Mouse (Mus musculus): Measurements from ENCODE around the gene Zscan10. TPM values are rescaled to one million over a fixed set of nuclear protein-coding genes. Genes with fewer than 3 reads are reported as not detected.

The Zscan10 gene
- polyA plus RNA-seq, 1 experiment from 2014 or later, result 0.42 TPM

DNA sequence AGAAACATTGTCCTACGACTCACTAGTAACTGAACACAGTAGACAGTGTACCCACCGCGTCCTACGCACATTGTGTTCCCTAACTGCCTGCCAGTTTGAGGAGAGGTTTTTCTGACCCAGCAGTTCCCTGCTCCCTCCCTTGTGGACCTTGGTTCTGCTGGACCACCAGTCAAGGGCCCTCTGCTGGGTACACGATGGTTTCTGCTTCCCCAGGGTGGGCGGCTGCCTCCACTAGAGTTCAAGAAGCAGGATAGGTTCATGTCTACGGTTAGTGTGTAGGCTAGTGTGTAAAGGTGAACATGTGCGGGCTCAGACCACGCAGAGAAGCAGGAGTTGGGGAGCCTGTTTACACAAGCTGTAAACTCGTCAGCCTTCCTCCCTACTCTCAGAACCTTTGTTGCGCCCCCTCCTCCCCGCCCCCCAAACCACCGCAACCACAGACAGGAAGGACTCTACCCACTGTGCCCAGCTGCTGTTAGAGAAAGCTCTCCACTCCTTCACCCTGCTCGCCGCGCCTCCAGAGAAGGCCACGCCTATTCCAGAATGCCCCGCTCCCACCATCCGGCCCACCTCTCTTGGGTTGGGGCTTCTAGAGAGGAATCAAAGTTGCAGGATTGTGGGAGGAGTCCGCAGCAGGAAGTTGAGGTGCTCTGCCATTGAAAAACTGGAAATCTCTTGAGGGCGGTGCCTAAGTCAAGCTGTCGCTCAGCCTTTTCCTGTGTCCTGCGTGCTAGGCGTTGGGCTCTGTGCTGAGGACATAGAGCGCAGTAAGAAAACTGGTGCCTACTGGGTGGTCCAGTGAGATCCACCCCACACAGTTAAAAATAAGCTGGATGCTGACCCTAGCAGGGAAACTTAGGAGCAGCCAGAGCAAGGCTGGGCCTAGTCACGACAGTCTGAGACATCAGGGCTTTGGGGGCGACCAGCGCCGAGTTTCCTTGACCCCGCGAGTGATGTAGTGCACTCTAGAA lies 1.8 kb upstream of the Zscan10 start, which contains the start of gene Zfp13:
Gene Zfp13 (minus strand): TSS at position 906 of the 971 bp plus-strand sequence.
- no peaks in the 10 kb centered on the region for H3K36me3 ChIP-seq (replicated peaks)
- no peaks in the 10 kb centered on the region for H3K9me3 ChIP-seq
- H3K4me3 ChIP-seq, result peak within 1 kb of the TSS; percentile 55
- peaks cover 47% of the 10 kb centered on the region for H3K4me1 ChIP-seq
- H3K27ac ChIP-seq, result peak within 1 kb of the TSS; percentile 84
- peak; percentile 89 for DNase-seq (ENCODE audit: extremely low spot score, low spot score)
- WGBS, result 9% methylated on average over 31 of the region's 31 CpGs
- no peaks in the 10 kb centered on the region for H3K27me3 ChIP-seq (ENCODE audit: poor library complexity, severe bottlenecking)

DNA sequence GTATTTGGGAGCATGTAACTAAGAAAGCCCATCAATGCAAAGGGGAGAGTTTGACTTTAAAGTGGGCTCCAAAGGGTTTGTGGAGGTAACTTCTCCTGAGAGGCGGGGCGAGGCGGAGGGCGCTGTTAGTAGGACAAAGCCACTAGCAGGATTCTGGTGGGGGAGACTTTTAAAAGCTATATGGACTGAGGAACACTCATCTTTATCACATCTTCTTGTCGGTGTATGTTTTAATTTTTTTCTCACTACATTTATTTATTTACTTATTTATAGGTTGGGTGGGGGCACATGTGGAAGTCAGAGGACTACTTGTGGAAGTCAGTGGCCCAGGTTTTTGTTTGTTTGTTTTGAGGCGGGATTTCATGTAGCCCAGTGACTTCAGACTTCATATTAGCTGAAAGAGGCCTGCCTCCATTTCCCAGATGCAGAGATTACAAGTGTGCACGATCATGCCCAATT lies 1.0 kb upstream of the Zscan10 start:
- WGBS, result 40% methylated on average over 7 of the region's 7 CpGs
- DNase-seq (ENCODE audit: extremely low spot score, low spot score), result no peak
- peak overlapping the region; percentile 84 for H3K27ac ChIP-seq
- no peaks in the 10 kb centered on the region for H3K36me3 ChIP-seq (replicated peaks)
- H3K4me3 ChIP-seq, result peak overlapping the region; percentile 55
- no peaks in the 10 kb centered on the region for H3K27me3 ChIP-seq (ENCODE audit: poor library complexity, severe bottlenecking)
- H3K9me3 ChIP-seq, result no peaks in the 10 kb centered on the region
- H3K4me1 ChIP-seq, result peaks cover 47% of the 10 kb centered on the region

DNA sequence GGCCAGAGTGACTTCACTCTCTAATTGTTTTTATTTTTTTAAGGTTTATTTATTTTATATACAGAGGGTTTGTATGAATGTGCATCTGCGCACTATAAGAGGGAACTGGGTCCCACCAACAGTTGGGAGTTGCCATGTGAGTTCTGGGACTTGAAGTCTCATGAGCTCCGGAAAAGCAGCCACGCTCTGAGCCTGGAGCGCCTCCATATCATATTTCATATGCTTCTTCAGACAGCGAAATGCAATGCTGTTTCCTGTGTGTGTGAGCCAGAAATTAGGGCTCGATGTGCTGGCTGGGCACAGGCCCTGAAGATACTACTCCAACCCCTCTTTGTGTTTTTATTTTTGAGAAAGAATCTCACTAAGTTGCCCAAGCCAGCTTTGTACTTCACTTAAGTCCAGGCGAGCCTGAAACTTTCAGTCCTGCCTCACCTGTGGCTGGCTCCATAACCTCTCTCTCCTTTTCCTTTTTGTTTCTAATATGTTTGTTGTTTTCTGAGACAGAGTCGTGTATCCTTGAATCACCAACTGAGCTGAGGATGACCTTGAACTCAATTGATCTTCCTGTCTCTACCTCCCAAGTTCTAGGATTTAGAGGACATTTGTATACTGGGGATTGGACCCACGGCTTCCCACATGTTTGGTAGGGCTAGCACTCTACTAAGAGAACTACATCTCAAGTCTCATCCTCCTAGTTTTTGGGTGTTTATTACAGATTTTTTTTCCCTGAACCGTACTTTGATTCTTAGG lies 1.4 kb downstream of the Zscan10 start:
- Histone ChIP-seq H3K27me3 (ENCODE audit: poor library complexity, severe bottlenecking) (no peaks in the 10 kb centered on the region), H3K9me3 (no peaks in the 10 kb centered on the region), H3K36me3 (replicated peaks) (no peaks in the 10 kb centered on the region), H3K4me3 (no peak overlapping the region), H3K27ac (no peak overlapping the region), H3K4me1 (peaks cover 47% of the 10 kb centered on the region)
- WGBS, result 41% methylated on average over 10 of the region's 10 CpGs
- DNase-seq (ENCODE audit: extremely low spot score, low spot score), result no peak

DNA sequence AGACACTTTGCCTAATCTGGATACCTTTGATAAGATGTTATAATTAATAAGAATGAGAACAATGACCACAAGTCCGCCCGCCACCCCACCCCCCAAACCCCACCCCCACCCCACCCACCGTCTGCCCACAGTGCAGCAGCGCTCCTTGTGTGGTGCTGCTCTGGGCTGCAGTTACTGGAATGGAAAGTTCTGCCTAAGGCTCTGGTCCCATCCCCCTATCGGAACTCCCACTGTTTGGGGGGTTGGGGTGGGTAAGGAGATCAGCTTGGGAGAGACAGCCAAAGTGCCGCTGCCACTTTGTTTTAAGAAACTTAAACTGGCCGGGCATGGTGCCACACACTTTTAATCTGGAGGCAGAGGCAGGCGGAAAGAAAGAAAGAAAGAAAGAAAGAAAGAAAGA lies 2.4 kb downstream of the Zscan10 start:
- no peak for DNase-seq (ENCODE audit: extremely low spot score, low spot score)
- no peaks in the 10 kb centered on the region for H3K36me3 ChIP-seq (replicated peaks)
- no peaks in the 10 kb centered on the region for H3K9me3 ChIP-seq
- H3K27ac ChIP-seq, result no peak overlapping the region
- H3K27me3 ChIP-seq (ENCODE audit: poor library complexity, severe bottlenecking), result no peaks in the 10 kb centered on the region
- peaks cover 47% of the 10 kb centered on the region for H3K4me1 ChIP-seq
- WGBS, result 19% methylated on average over 8 of the region's 8 CpGs
- no peak overlapping the region for H3K4me3 ChIP-seq

DNA sequence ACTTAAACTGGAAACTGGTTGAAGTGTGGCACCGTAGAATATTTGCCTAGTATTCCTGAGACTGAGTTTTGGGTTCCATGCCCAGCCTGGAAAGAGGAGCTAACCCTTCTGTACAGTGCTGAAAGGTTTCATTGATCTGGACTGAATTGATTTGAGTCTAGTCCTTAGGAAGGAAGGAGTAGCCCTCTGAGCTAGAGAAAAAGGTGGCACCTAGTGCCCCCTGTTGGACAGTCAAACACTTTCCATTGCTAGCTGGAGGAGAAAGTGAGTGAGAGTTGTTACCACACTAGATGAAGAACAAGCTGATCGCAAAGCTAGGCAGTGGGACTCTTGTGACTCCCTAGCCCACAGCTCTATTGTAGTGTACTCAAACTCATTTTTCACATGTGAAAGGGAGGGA lies 2.9 kb downstream of the Zscan10 start:
- peak; percentile 27 for DNase-seq (ENCODE audit: extremely low spot score, low spot score)
- no peak overlapping the region for H3K27ac ChIP-seq
- no peaks in the 10 kb centered on the region for H3K27me3 ChIP-seq (ENCODE audit: poor library complexity, severe bottlenecking)
- no peaks in the 10 kb centered on the region for H3K9me3 ChIP-seq
- H3K4me1 ChIP-seq, result peaks cover 42% of the 10 kb centered on the region
- H3K4me3 ChIP-seq, result no peak overlapping the region
- 55% methylated on average over 2 of the region's 2 CpGs for WGBS
- no peaks in the 10 kb centered on the region for H3K36me3 ChIP-seq (replicated peaks)

DNA sequence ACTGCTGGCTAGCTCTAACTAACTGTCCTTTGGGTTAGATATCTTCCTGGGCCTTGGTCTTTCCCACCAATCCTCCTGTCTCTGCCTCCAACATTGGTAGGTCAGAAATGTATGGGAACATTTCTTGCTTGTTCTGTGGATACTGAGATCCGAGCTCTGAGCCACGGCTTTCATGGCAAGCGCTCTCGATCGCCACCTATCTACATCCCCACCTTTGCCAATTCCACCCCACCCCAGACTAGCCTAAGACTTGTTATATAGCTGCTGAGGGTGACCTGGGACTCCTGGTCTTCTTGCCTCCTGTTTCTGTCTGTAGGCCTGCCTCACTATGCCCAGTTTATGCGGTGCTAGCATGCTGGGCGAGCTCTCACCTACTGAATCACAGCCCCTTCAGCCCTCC lies 3.7 kb downstream of the Zscan10 start:
- WGBS, result 77% methylated on average over 7 of the region's 7 CpGs
- H3K36me3 ChIP-seq (replicated peaks), result no peaks in the 10 kb centered on the region
- peaks cover 34% of the 10 kb centered on the region for H3K4me1 ChIP-seq
- no peak overlapping the region for H3K4me3 ChIP-seq
- DNase-seq (ENCODE audit: extremely low spot score, low spot score), result no peak
- no peak overlapping the region for H3K27ac ChIP-seq
- H3K27me3 ChIP-seq (ENCODE audit: poor library complexity, severe bottlenecking), result no peaks in the 10 kb centered on the region
- no peaks in the 10 kb centered on the region for H3K9me3 ChIP-seq

DNA sequence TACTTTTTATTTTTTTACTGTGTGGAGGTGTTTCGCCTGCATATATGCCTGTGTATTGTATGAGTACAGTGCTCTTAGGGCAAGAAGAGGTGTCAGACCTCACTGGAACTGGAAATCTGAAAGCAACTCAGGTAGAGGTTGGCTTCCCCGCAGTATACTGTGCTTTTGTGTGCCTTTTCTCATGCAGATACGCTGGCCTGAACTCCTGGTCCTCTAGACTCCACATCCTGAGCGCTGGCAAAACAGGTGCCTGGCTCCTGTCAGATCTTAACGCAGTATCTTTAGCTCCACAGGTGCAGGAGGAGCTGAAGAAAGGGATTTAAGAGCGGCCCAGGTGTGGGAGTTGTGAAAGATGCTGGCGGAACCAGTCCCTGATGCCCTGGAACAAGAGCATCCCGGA lies 4.6 kb downstream of the Zscan10 start:
- no peaks in the 10 kb centered on the region for H3K9me3 ChIP-seq
- 87% methylated on average over 8 of the region's 8 CpGs for WGBS
- H3K27ac ChIP-seq, result no peak overlapping the region
- no peaks in the 10 kb centered on the region for H3K36me3 ChIP-seq (replicated peaks)
- no peak overlapping the region for H3K4me3 ChIP-seq
- no peak for DNase-seq (ENCODE audit: extremely low spot score, low spot score)
- peaks cover 27% of the 10 kb centered on the region for H3K4me1 ChIP-seq
- no peaks in the 10 kb centered on the region for H3K27me3 ChIP-seq (ENCODE audit: poor library complexity, severe bottlenecking)

DNA sequence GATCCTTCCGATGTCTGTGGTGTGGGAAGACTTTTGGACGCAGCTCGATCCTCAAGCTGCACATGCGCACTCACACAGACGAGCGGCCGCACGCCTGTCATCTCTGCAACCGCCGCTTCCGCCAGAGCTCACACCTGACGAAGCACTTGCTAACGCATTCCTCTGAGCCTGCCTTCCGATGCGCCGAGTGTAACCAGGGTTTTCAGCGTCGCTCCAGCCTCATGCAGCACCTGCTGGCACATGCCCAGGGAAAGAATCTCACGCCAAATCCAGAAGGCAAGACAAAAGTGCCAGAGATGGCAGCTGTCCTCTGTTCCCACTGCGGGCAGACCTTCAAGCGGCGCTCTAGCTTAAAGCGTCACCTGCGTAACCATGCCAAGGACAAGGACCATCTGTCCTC lies 9.0 kb downstream of the Zscan10 start:
- 94% methylated on average over 24 of the region's 24 CpGs for WGBS

DNA sequence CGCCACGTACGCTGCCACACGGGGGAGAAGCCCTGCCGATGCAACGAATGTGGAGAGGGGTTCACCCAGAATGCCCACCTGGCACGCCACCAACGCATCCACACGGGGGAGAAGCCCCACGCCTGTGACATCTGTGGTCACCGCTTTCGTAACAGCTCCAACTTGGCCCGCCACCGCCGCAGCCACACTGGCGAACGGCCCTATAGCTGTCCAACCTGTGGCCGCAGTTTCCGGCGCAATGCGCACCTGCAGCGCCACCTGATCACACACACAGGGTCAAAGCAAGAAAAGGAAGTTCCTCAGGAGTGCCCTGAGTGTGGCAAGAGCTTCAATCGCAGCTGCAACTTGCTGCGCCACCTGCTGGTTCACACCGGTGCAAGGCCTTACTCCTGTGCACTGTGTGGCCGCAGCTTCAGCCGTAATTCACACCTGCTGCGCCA lies 9.7 kb downstream of the Zscan10 start:
- Histone ChIP-seq H3K4me3 (no peak overlapping the region), H3K27ac (no peak overlapping the region), H3K36me3 (replicated peaks) (no peaks in the 10 kb centered on the region), H3K9me3 (no peaks in the 10 kb centered on the region), H3K4me1 (no peaks in the 10 kb centered on the region), H3K27me3 (ENCODE audit: poor library complexity, severe bottlenecking) (no peaks in the 10 kb centered on the region)
- 91% methylated on average over 28 of the region's 28 CpGs for WGBS
- no peak for DNase-seq (ENCODE audit: extremely low spot score, low spot score)

More for the DNA sequence above, 9.0 kb downstream of the Zscan10 start:
- no peak for DNase-seq (ENCODE audit: extremely low spot score, low spot score)
- Histone ChIP-seq H3K4me3 (no peak overlapping the region), H3K27me3 (ENCODE audit: poor library complexity, severe bottlenecking) (no peaks in the 10 kb centered on the region), H3K27ac (no peak overlapping the region), H3K4me1 (no peaks in the 10 kb centered on the region), H3K36me3 (replicated peaks) (no peaks in the 10 kb centered on the region), H3K9me3 (no peaks in the 10 kb centered on the region)

DNA sequence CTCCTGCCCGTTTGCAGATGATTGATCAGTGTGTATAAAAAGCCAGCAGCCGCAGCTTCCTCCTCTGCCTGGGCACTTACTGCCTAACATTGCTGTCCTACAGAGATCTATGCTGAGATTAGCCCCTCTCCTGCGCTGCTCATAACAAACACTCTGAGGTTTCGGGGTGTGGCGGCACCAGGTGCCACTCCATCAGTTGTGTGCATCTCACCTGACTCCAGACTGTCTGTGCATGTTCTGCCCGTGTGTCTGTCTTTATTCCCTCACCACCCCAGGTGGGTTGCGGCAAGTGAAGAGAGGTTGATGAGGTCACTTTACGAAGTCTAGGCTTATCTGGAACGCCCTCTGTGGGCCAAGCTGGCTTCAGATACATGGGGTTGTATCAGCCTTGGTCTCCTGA lies 16.4 kb downstream of the Zscan10 start:
- Histone ChIP-seq H3K27me3 (ENCODE audit: poor library complexity, severe bottlenecking) (peaks cover 5% of the 10 kb centered on the region; the same call in 1 of the 2 replicates), H3K4me3 (no peak overlapping the region), H3K9me3 (no peaks in the 10 kb centered on the region), H3K4me1 (no peaks in the 10 kb centered on the region), H3K36me3 (replicated peaks) (no peaks in the 10 kb centered on the region), H3K27ac (no peak overlapping the region)
- DNase-seq (ENCODE audit: extremely low spot score, low spot score), result no peak
- WGBS, result 64% methylated on average over 9 of the region's 9 CpGs

DNA sequence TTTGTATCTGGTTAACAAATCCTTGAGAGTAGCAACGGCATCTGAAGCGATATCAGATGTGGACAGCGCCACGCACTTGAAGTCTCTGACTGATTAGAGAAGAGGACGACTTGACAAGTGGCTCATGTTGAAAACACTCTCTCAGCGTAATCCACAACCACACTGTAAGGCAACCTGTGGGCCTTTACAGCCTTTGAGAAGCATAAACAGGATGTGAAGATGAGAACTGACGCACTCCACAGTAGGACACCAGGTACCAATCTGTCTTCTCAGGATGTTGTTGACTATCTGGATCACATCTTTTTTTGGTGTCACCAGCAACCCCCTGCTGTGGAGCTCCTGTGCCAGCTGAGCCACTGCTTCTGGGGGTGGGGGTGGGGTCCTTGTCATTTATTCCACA lies 19.7 kb downstream of the Zscan10 start:
- H3K4me1 ChIP-seq, result no peaks in the 10 kb centered on the region
- no peaks in the 10 kb centered on the region for H3K36me3 ChIP-seq (replicated peaks)
- H3K27me3 ChIP-seq (ENCODE audit: poor library complexity, severe bottlenecking), result peaks cover 5% of the 10 kb centered on the region; the same call in 1 of the 2 replicates
- no peak overlapping the region for H3K4me3 ChIP-seq
- no peak overlapping the region for H3K27ac ChIP-seq
- H3K9me3 ChIP-seq, result no peaks in the 10 kb centered on the region
- 82% methylated on average over 7 of the region's 7 CpGs for WGBS
- DNase-seq (ENCODE audit: extremely low spot score, low spot score), result no peak

DNA sequence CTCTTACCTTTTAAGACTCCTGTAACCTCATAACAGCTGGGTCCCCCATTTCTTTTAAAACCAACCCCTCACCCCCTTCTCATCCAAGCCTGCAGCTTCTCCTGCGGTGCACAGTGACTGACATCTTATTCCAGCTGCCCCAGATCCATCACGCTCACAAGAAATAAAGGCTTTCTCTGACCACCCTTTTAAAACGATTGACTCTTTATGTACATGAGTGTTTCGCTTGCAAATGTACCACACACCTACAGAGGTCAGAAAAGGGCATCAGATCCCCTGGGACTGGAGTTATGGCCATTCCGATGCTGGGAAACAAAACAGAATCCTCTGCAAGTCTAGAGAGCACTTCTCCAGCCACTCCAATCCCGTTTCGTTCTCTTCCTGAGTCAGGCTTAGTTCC lies 27.2 kb downstream of the Zscan10 start:
- 45% methylated on average over 7 of the region's 7 CpGs for WGBS
- Histone ChIP-seq H3K4me1 (peaks cover 18% of the 10 kb centered on the region), H3K27ac (no peak overlapping the region), H3K36me3 (replicated peaks) (no peaks in the 10 kb centered on the region), H3K27me3 (ENCODE audit: poor library complexity, severe bottlenecking) (peaks cover 10% of the 10 kb centered on the region; the same call in 1 of the 2 replicates), H3K9me3 (no peaks in the 10 kb centered on the region), H3K4me3 (no peak overlapping the region)
- DNase-seq (ENCODE audit: extremely low spot score, low spot score), result no peak
